Mouse (Mus musculus) cerebellum, adult 2 months (tissue): Measurements from ENCODE around the gene Slc35b4.

Source experiments
- CTCF ChIP-seq: fragments of 200-500 bp; IDR thresholded peaks from 2 replicates; pipeline ENCODE4 v1.5.1; 2011; ENCODE audit warnings: low read depth, mild to moderate bottlenecking, control low read depth, low read length, moderate library complexity, borderline replicate concordance; ENCODE audit not compliant: insufficient read depth
- POLR2A ChIP-seq: fragments of 200-500 bp; IDR thresholded peaks from 2 replicates; pipeline ENCODE4 v1.6.1; 2011; ENCODE audit warnings: low read length, control low read depth, borderline replicate concordance; ENCODE audit not compliant: insufficient read depth

- TF ChIP-seq CTCF (no peak), POLR2A (no peak)
Observed at GRCm38 (mm10) chr6:34162607-34163006, 14.3 kb downstream of the Slc35b4 start.
